Mouse (Mus musculus) natural killer cell, adult 2 months (primary cell): ENCODE measurements around the gene Rassf1.

ENCODE experiments used
- DNase-seq, 2 experiments: peaks; one replicate each; pipeline ENCODE4 v3.0.0; 2022; ENCODE audit warnings: low spot score in 2 of 2

Gene Rassf1

DNA sequence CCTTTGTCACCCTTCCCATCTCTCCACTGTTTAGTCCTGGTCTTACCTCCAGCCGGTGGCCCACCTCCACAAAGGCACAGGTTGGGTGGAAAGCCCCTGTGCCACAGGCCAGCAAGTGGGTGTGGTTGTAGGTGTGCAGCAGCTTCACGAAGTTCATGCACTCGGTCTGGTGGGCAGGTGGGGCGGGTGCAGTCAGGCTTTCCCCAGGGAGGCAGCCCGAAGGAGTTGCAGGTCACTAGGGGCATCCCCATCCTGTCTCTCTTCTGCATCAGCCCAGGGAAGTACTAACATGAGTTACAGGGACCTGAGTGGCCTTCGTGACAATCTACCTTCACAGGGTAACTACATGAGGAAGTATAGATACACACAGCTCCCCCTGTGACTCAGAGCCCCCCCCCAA is 51.9 kb downstream of the Rassf1 start:
- peak in 1 of 2 experiments; percentile 60 for DNase-seq

DNA sequence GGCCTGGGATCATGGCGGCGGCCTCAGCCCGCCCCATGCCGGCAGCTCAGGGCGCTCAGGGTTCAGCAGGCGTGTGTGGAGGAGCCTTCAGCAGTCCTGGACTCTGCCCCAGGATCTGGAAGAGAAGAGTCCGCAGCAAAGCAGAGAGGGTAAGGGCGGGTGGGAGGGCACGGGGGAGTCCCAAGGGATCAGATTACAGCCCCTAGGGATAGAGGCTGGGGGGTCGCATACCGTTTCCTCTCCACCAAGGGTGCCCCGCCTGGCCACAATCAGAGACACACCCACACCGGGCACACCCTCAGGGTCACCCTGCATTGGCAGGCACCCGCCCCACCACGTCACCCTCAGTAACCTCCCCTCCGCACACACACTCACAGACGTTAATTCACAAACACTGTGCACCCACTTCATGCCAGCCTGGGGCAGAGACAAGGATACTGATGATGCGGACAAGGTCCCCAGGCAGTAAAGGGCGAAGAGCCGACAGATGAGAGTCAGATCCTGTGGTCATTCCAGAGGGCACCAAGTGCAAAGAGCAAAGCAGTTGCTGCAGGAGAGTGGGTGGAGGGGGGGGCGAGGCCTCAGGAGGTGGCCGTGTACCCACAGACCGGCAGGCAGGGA is 53.8 kb downstream of the Rassf1 start:
- no peak for DNase-seq

DNA sequence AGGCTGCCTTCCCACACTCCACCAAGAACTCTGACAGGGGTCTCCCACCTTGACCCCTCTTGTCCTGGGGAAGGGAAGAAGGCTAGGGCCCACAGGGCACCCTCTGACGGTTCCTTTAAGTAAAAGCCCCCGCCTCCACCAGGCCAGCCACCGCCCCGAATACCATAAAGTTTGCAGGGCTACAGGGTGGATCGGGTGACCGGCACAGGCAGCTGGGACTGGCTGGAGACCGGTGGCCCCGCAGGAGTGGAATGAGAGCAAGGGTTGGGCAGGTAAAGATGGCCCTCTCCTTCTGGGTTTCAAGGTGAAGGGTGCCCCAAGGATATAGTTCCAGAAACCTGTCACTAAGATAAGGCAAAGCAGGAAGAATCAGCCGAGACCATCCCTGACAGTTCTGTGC is 55.2 kb downstream of the Rassf1 start:
- no peak for DNase-seq

DNA sequence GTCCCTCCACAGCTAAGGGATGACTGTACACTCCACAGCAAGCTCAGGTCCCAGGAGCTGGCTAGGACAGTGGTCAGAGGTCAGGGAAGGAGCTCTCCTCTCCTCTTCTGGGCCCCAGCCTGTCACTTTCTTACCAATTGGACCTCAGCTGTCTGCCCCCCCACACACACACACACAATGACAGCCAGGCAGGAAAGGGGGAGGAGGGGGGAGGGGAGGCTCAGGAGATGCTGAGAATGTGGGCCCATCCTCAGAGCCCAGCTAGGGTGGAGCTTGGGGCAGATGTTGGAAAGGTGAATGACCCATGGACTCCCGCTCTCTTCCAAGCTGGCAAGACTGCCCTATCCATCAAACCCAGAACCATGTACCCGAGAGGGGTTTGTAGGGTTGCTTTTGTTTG is 55.7 kb downstream of the Rassf1 start:
- no peak for DNase-seq

DNA sequence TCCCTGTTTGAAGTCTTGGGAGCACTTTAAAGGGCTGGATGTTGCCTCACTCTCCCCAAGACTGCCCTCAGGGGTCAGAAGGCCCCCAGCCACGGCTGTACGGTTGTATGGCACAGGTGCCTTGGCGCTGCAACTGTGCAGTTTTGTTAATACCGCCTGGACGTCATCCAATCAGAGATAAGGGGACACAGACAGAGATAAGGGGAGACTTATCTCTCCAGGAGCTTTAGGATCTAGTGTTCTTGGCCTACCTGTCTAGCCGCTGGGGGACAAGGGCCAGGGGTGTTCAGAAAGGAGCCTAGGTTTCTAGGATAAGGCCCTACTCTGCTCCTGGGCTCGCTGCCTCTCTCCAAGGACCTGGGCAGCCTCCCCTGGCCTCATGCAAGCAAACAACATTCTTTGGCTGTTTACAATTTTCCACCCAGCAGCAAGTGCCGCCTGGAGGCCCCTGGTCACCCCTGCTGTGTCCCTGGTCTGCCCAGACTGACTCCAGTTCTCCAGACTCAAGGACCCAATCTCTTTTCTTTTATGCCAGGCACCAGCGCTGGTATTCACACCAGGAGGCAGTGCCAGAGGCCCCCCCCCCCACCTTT is 56.4 kb downstream of the Rassf1 start:
- DNase-seq, result no peak

DNA sequence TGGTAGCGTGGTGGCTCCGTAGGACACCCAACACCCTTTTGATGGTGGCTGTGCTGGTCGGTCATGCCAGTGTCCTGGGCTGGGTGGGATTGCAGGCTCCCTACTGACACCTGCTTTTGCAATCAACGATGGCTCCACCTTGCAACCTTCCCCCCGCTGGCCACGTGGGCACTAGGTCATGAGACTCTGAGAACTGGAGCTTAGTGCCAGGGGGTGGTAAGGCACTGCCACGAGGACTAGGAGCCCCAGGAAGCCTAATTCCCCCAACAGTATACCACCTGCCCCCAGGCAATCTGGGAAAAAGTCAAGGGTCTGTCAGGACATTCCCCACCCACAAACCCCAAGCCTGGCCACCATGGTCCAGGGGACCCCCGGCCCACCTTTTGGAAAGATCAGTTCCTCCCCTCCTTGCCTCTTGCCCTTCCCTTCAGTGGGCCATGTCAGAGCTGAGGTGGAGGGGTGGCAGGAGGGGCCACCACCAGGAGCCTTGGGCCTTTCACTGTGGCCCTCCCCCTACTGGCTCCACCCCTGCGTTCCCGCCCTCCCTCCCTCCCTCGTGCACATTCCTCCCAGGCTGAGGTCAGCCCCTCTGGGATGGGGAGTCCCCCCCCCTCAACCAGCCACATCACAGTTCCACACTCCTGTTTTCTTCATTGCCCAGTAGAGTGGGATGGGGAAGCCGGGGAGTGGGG is 57.5 kb downstream of the Rassf1 start, which contains the start of gene Sema3b:
TSS of gene Sema3b (minus strand) at position 489 of the 692 bp plus-strand sequence.
- DNase-seq, result no peak

DNA sequence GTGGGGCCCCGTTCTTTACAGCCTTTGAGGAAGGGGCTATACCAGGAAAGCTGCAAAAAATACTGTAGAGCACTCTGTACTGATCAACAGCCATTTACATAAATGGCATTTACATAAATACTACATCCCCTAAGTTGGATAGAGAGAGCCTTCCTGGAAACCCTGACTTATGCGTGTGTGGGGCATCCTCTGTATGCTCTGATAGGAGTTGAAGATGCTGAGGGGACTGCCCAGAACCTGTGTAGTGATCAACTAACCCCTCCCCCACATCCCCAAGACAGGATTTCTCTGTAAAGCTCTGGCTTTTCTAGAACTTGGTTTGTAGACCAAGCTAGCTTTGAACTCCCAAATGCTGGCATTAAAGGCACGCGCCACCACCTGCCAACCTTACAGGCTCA is 58.1 kb downstream of the Rassf1 start:
- no peak for DNase-seq

DNA sequence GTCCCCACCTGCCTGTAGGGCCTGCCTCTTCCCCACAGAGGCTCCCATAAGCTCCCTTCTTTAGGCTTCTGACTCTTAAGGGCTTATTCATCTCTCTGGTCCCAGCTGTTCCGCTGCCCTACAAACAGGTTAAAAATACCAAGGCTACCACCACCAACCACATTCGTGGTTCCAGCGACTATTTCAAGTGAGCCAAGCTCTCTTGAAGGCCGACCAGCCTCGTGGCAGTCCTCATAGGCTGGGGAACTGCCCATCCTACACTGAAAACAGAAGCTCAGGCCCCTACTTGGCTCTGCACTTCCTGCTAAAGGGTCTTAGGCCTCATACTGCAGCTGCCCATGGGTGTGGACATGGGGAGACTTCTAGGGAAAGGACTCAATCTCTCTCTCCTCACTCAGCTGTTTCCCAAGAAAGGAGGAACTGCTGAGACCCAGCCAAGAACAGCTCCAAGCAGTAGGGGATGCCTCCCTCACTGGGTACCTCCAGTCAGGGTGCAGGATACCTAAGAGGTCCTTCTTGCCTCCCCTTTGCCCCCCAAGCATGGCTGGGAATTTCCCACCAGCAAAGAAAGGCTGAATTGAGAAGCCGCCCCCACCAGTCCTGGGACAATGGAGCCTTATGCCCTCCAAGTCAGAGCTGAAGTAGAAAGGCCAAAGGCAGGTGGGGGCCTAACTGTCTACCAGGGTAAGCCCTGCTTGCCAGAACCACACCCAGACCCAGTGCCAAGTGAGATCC is 60.3 kb downstream of the Rassf1 start:
- no peak for DNase-seq
